Mouse (Mus musculus): ENCODE results near the gene Traf3ip2. TPM values are rescaled to one million over a fixed set of nuclear protein-coding genes. Genes with fewer than 3 reads are reported as not detected.

The Traf3ip2 gene
- polyA plus RNA-seq, 1 experiment from 2014 or later, result 1.2 TPM

DNA sequence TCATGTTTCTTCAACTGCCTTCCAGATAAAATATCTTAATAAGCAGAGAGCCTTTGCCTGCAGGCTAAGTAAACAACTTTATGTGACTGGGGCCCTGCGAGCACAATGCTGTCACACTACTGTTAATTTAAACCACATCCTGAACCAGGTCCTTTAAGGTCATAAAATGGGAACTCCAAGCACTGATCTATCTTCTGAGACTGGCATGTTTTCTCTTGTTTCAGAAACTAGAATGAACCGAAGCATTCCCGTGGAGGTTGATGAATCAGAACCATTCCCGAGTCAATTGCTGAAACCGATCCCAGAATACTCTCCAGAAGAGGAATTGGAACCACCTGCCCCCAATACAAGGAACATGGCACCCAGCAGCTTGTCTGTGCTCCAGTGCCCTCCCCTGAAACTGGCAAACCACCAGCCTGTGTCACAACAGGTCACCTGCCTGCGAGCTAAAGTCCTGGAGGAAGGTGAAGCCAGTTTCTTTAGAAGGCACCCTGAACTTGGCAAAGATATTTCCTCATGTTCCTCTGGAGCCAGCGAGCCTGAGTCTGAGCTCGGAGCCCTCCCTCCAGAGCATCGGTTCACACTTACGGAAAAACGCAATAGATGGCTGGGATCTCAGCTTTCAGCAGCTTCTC lies 13.0 kb downstream of the Traf3ip2 start:
- no peaks in the 10 kb centered on the region for H3K9me3 ChIP-seq (replicated peaks; ENCODE audit: control insufficient read depth, low read length)
- no peak overlapping the region for H3K27ac ChIP-seq (ENCODE audit: low read length)
- WGBS (ENCODE audit: insufficient replicate concordance), result 55% methylated on average over 11 of the region's 11 CpGs

DNA sequence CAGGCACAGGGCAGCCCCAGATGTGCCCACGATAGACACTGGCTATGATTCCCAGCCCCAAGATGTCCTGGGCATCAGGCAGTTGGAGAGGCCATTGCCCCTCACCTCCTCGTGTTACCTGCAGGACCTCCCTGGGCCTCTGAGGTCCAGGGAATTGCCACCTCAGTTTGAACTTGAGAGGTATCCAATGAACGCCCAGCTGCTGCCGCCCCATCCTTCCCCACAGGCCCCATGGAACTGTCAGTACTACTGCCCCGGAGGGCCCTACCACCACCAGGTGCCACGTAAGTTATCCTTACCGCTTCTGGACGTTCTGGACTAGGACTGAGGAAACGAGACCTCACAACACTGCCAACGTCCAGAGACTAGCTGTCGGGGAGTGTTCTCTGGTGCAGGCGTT lies 13.6 kb downstream of the Traf3ip2 start:
- no peak overlapping the region for H3K9ac ChIP-seq (ENCODE audit: low read depth, low read length)
- WGBS (ENCODE audit: insufficient replicate concordance), result 72% methylated on average over 12 of the region's 12 CpGs
- H3K4me1 ChIP-seq (ENCODE audit: control insufficient read depth, low read depth, low read length), result peaks cover 5% of the 10 kb centered on the region
- H3K27me3 ChIP-seq (ENCODE audit: control insufficient read depth, insufficient read depth, low read depth, low read length), result no peaks in the 10 kb centered on the region
- no peaks in the 10 kb centered on the region for H3K36me3 ChIP-seq (ENCODE audit: control insufficient read depth, insufficient read depth)
- no peak for ATAC-seq (ENCODE audit: low read depth)
- H3K9me3 ChIP-seq (replicated peaks; ENCODE audit: control insufficient read depth, low read length), result no peaks in the 10 kb centered on the region
- H3K4me3 ChIP-seq (ENCODE audit: low read depth, low read length), result no peak overlapping the region
- no peak overlapping the region for H3K27ac ChIP-seq (ENCODE audit: low read length)
- H3K4me2 ChIP-seq (ENCODE audit: low read depth, low read length), result no peak overlapping the region

More for the DNA sequence above, 13.0 kb downstream of the Traf3ip2 start:
- Histone ChIP-seq H3K4me3 (ENCODE audit: low read depth, low read length) (no peak overlapping the region), H3K4me1 (ENCODE audit: control insufficient read depth, low read depth, low read length) (peaks cover 5% of the 10 kb centered on the region), H3K4me2 (ENCODE audit: low read depth, low read length) (no peak overlapping the region), H3K27me3 (ENCODE audit: control insufficient read depth, insufficient read depth, low read depth, low read length) (no peaks in the 10 kb centered on the region), H3K9ac (ENCODE audit: low read depth, low read length) (no peak overlapping the region), H3K36me3 (ENCODE audit: control insufficient read depth, insufficient read depth) (no peaks in the 10 kb centered on the region)
- ATAC-seq (ENCODE audit: low read depth), result no peak

DNA sequence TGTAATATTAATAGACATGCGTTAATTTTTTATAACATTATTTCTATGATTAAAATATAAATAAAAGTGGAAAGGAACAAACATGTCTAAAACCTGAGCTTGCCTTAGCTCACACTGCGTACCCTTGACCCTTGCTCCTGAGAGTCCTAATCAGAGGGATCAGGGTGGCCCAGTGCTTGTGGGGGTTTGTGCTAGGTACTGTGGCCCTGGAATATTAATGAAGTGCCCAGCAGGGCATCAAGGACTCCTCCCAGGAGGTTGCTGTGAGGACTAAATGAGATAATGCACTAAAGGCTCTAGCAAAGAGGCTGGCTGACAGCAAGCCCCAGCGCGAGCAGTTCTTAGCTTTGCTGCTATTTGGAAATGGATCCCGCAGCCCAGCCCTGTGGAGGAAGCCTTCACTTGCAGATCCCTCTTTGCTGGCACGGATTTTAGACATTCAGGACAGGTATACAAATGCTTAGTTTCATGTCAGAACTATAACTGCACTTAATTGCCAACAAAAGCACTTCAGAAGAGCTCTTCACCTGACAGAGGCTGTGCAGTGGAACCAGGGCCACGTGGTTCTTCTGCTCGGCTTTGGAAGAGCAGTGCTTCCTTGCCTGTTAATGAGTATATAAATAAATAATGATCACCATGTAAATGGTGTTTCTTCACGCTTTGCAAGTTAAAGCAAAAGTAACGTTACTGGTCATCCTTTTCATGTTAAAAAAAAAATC lies 16.2 kb downstream of the Traf3ip2 start:
- Histone ChIP-seq H3K9ac (ENCODE audit: low read depth, low read length) (no peak overlapping the region), H3K27me3 (ENCODE audit: control insufficient read depth, insufficient read depth, low read depth, low read length) (no peaks in the 10 kb centered on the region), H3K4me3 (ENCODE audit: low read depth, low read length) (no peak overlapping the region), H3K9me3 (replicated peaks; ENCODE audit: control insufficient read depth, low read length) (no peaks in the 10 kb centered on the region), H3K27ac (ENCODE audit: low read length) (no peak overlapping the region), H3K4me1 (ENCODE audit: control insufficient read depth, low read depth, low read length) (peaks cover 5% of the 10 kb centered on the region), H3K36me3 (ENCODE audit: control insufficient read depth, insufficient read depth) (no peaks in the 10 kb centered on the region), H3K4me2 (ENCODE audit: low read depth, low read length) (no peak overlapping the region)
- WGBS (ENCODE audit: insufficient replicate concordance), result 51% methylated on average over 10 of the region's 10 CpGs
- no peak for ATAC-seq (ENCODE audit: low read depth)

DNA sequence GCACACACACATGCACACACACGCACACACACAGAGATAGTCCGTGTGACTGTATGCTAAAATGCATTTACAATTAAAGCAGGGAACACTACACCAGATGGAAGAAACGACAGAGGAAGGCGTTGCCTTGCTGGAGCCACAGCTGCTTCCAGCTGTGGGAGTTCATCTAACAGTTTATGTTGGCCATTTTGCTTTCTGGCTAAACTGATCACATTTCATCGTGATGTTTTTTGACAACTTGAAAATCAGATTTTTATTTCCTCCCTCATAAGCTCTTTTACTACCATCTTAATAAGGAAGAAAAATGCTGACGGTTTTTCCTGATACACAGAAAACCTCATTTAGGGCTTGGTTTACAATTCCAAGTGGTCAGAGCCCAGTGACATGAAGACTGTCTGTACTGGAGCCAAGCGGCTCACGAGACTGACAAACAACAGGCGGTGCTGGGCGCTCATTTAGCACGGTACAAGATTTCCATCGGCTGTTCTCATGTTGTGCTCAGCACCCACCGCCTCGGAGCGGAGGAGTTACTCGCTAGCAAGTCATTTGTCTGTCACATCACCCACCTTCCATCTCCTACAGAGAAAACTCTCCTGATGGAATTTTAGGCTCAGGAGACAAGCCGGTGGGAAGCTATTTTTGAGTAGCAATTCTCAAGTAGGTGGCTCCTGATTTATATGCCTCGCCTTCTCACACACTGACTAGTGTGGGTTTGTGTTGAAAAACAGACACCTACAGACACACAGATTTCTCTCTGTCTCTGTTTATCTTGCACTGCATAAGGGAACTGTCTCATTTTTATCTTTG lies 17.2 kb downstream of the Traf3ip2 start:
- Histone ChIP-seq H3K27me3 (ENCODE audit: control insufficient read depth, insufficient read depth, low read depth, low read length) (no peaks in the 10 kb centered on the region), H3K4me3 (ENCODE audit: low read depth, low read length) (no peak overlapping the region), H3K27ac (ENCODE audit: low read length) (no peak overlapping the region), H3K9me3 (replicated peaks; ENCODE audit: control insufficient read depth, low read length) (no peaks in the 10 kb centered on the region), H3K4me2 (ENCODE audit: low read depth, low read length) (no peak overlapping the region), H3K9ac (ENCODE audit: low read depth, low read length) (no peak overlapping the region), H3K4me1 (ENCODE audit: control insufficient read depth, low read depth, low read length) (peaks cover 3% of the 10 kb centered on the region), H3K36me3 (ENCODE audit: control insufficient read depth, insufficient read depth) (no peaks in the 10 kb centered on the region)
- WGBS (ENCODE audit: insufficient replicate concordance), result 73% methylated on average over 18 of the region's 18 CpGs
- no peak for ATAC-seq (ENCODE audit: low read depth)

DNA sequence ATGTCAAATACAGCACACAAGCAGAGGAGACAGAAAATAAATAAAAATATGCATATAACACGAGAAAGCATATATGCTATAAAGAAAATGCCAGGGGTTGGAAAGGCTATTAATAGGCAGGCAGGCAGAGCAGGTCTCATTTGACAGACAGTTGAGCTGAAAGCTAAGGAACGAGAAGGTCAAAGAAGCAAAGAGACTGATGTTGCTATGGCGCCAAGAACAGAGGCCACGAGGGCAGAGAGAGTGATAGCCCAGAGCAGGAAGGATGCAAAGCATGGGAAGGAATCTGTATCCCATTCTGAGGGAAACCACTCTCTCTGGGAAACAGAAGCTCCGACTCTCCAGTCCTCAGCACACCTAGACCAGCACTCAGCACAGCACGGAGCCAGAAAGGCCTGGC lies 18.1 kb downstream of the Traf3ip2 start:
- 55% methylated on average over 6 of the region's 6 CpGs for WGBS (ENCODE audit: insufficient replicate concordance)
- Histone ChIP-seq H3K27me3 (ENCODE audit: control insufficient read depth, insufficient read depth, low read depth, low read length) (no peaks in the 10 kb centered on the region), H3K9me3 (replicated peaks; ENCODE audit: control insufficient read depth, low read length) (no peaks in the 10 kb centered on the region), H3K36me3 (ENCODE audit: control insufficient read depth, insufficient read depth) (no peaks in the 10 kb centered on the region), H3K4me1 (ENCODE audit: control insufficient read depth, low read depth, low read length) (no peaks in the 10 kb centered on the region), H3K4me3 (ENCODE audit: low read depth, low read length) (no peak overlapping the region), H3K9ac (ENCODE audit: low read depth, low read length) (no peak overlapping the region), H3K4me2 (ENCODE audit: low read depth, low read length) (no peak overlapping the region), H3K27ac (ENCODE audit: low read length) (no peak overlapping the region)
- ATAC-seq (ENCODE audit: low read depth), result no peak

DNA sequence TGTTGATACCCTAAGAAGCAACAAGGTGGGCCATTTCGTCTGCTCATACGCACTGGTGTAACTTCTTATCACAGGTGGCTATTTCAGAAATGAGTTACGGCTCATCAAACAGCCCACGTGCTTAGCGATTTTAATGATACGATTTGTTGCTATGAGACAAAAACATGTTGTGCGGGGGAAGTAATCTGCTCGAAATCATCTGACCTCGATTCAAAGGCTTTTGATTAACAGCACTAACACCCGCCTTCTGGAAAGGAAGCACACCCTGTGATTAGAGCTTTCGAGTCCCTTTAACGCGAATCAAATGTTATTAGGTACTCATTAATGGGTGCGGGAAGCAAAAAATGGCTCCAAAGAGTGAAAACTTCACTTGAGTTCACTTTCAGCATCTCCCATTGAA lies 18.9 kb downstream of the Traf3ip2 start:
- ATAC-seq (ENCODE audit: low read depth), result no peak
- no peaks in the 10 kb centered on the region for H3K36me3 ChIP-seq (ENCODE audit: control insufficient read depth, insufficient read depth)
- H3K4me3 ChIP-seq (ENCODE audit: low read depth, low read length), result no peak overlapping the region
- no peak overlapping the region for H3K27ac ChIP-seq (ENCODE audit: low read length)
- H3K9ac ChIP-seq (ENCODE audit: low read depth, low read length), result no peak overlapping the region
- H3K4me1 ChIP-seq (ENCODE audit: control insufficient read depth, low read depth, low read length), result no peaks in the 10 kb centered on the region
- H3K27me3 ChIP-seq (ENCODE audit: control insufficient read depth, insufficient read depth, low read depth, low read length), result no peaks in the 10 kb centered on the region
- H3K9me3 ChIP-seq (replicated peaks; ENCODE audit: control insufficient read depth, low read length), result no peaks in the 10 kb centered on the region
- WGBS (ENCODE audit: insufficient replicate concordance), result 73% methylated on average over 14 of the region's 14 CpGs
- no peak overlapping the region for H3K4me2 ChIP-seq (ENCODE audit: low read depth, low read length)

DNA sequence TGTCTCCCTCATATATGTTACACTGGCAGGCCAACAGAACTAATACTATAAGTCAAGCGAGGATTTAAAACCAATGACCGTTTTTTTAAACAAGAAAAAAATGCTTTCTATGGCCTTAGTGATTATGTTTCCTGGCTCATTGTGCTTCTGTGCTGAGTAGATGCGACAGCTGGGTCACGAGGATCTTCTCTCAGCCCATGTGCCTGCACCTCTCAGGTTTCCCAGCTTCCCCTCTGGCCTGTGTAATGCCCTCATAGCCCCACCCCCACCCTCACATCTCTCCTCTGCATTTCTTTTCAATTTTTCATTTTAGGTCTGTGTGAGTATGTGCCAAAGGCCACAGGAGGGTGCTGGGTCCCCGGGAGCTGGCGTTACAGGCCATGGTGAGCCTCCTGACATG lies 20.6 kb downstream of the Traf3ip2 start:
- H3K4me1 ChIP-seq (ENCODE audit: control insufficient read depth, low read depth, low read length), result no peaks in the 10 kb centered on the region
- H3K36me3 ChIP-seq (ENCODE audit: control insufficient read depth, insufficient read depth), result no peaks in the 10 kb centered on the region
- no peaks in the 10 kb centered on the region for H3K9me3 ChIP-seq (replicated peaks; ENCODE audit: control insufficient read depth, low read length)
- H3K4me3 ChIP-seq (ENCODE audit: low read depth, low read length), result no peak overlapping the region
- H3K4me2 ChIP-seq (ENCODE audit: low read depth, low read length), result no peak overlapping the region
- no peak overlapping the region for H3K27ac ChIP-seq (ENCODE audit: low read length)
- no peak overlapping the region for H3K9ac ChIP-seq (ENCODE audit: low read depth, low read length)
- 58% methylated on average over 6 of the region's 6 CpGs for WGBS (ENCODE audit: insufficient replicate concordance)
- no peaks in the 10 kb centered on the region for H3K27me3 ChIP-seq (ENCODE audit: control insufficient read depth, insufficient read depth, low read depth, low read length)
- ATAC-seq (ENCODE audit: low read depth), result no peak

DNA sequence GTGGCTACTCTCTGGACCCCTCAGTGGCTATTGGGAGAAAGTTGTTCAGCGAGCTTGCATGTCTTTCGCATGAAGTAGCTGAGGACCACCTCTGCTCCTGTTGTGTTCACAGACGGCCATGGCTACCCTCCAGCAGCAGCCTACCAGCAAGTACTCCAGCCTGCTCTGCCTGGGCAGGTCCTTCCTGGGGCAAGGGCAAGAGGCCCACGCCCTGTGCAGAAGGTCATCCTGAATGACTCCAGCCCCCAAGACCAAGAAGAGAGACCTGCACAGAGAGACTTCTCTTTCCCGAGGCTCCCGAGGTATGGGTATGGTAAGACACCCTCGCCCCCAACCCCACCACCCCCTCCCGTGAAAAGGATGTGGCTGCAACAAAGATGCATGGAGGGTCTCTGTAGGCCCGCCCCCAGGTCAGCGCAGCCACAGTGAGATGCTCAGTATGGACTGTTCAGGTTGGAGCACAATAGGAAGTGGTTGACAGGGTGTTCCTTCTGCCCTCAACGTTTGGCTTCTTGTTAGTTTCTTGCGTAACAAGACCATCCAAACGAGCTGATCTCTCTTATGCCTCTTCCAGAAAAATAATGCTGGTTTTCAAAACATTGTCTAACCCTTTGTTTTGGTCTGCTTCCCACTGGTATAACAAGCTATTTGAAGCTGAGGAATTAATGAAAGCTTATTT lies 21.8 kb downstream of the Traf3ip2 start:
- 60% methylated on average over 13 of the region's 13 CpGs for WGBS (ENCODE audit: insufficient replicate concordance)

More for the DNA sequence above, 21.8 kb downstream of the Traf3ip2 start:
- Histone ChIP-seq H3K27me3 (ENCODE audit: control insufficient read depth, insufficient read depth, low read depth, low read length) (no peaks in the 10 kb centered on the region), H3K4me1 (ENCODE audit: control insufficient read depth, low read depth, low read length) (no peaks in the 10 kb centered on the region), H3K4me2 (ENCODE audit: low read depth, low read length) (no peak overlapping the region), H3K9me3 (replicated peaks; ENCODE audit: control insufficient read depth, low read length) (no peaks in the 10 kb centered on the region), H3K9ac (ENCODE audit: low read depth, low read length) (no peak overlapping the region), H3K27ac (ENCODE audit: low read length) (no peak overlapping the region), H3K36me3 (ENCODE audit: control insufficient read depth, insufficient read depth) (no peaks in the 10 kb centered on the region), H3K4me3 (ENCODE audit: low read depth, low read length) (no peak overlapping the region)
- no peak for ATAC-seq (ENCODE audit: low read depth)

Measured in liver, embryonic 16.5 days (tissue).